Mouse (Mus musculus) urinary bladder, postnatal 10 days (tissue): ENCODE measurements around the gene Nfe2l2.
A peak's percentile ranks its signal among the peaks of the same experiment; 100 is the strongest.

ENCODE experiments used
- DNase-seq: peaks from one replicate; pipeline ENCODE4 v3.0.0; 2022; ENCODE audit warnings: low spot score

Nfe2l2 gene

DNA sequence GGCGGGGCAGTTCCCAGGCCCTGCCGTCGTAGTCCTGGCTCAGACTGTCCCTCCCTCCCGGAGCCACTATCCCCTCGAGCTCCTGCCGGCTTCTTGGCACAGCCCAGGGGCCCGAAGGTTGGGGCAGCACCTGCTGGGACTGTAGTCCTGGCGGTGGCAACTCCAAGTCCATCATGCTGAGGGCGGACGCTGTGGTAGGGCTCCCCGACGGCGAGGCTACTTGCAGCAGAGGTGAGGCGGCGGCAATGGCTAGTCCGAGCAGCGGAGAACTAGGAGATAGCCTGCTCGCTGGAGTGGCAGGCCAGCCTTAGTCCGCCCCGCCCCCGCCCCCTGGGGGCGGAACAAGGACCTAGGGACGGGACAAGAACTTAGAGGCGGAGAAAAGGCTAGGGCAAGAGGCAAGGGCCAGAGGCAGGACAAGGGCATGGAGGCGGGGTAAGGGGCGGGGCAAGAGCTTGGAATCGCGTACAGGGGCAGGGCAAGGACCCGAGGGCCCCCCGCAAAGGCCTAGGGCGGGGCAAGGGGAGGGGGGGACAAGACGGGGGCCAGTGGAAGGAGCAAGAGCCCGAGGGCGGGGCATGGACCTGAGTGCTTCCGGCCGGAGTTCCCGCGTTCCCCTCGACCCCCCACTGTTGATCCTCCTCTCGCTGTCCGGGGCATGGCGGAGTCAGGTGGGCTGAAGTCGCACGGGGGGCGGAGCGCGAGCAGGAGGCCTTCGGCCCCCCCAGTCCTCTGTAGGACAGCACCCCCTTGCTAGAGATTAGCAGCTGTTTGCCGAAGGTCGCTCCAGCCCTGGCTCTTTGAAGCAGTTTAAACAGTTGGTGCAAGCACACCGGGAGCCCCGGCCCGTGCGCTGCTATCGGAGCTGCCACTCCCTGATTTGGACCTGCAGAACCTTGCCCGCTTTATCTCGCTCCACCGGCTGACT, at the start of gene Nfe2l2:
Gene Nfe2l2, minus strand, starts transcription at position 408 of the 928 bp plus-strand sequence.
- peak; percentile 94 for DNase-seq

DNA sequence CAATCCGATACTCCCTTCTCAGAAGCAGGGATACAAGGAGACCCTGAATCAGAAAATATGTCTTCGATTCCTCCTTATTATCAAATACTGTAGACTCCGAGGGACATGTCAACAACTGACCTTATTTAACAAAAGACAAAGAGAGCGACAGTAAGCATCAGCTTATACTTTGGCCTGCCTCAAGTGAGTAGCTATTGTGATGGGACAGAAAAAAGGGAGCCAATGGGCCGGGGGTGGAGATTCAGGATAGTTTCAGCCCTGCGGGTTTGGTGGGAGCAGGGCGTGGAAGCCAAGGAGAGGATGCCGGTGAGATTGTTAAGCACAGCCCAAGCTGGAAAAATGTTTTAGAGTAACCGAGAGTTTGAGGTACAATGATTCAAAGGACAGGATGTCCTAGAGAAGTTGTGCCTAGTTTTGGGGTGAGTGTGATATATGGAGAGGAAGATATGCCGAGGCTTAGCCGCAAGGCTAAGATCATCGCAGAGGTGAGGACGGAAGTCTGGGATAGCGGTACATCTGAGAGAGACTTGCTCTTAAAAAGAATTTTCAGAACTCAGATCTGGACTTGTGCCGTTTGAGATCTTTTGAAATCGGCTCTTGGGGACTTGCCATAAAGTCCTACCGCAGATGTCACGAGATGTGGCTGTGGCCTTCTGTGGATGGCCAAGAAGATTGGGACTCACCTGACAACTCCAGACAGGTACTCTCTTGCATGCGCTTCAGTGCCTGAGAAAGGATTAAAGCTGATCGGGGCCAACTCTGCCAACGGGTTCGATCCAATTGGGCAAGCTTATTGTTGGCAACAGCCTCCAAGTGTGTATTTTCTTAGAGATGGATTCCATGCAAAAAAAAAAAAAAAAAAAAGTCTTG, 48.1 kb upstream of the Nfe2l2 start:
- no peak for DNase-seq

DNA sequence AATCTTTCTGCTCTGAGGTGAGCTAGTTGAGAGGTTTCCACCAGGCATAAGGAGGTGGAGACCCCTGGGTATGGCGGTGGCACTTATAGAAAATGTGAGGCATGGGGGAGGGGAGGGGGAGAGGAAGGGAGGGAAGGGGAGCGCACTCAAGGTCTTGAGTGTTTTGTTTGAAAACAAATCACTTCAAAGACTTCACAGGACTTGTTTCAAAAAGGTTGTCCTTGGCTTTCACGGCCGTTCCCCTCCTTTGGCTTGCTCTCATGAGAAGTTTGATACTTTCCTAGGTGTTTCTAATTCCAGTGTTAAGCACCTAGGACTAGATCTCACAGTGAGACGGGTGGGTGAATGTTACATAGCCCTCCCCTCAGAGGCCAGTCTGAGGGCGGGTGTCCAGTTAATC, 47.5 kb upstream of the Nfe2l2 start:
- DNase-seq: no peak

DNA sequence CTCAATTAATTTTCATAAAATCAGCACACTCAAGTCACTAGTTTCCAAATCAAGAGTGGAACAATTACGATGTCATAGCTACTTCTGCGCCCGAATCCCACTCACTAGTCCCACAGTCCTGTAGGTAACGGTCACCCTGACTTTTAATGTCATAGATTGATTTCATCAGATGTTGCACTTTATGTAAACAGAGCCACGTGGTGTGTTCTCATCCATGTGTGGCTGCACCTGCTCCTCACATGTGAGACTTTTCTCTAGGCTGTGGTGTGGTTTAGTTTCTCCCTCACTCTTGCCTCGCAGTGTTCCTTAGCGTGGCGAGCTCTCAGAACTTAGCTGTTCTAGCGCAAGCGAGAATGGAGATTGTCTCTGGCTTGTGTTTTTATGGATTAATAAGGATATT, 46.4 kb upstream of the Nfe2l2 start:
- DNase-seq: no peak

DNA sequence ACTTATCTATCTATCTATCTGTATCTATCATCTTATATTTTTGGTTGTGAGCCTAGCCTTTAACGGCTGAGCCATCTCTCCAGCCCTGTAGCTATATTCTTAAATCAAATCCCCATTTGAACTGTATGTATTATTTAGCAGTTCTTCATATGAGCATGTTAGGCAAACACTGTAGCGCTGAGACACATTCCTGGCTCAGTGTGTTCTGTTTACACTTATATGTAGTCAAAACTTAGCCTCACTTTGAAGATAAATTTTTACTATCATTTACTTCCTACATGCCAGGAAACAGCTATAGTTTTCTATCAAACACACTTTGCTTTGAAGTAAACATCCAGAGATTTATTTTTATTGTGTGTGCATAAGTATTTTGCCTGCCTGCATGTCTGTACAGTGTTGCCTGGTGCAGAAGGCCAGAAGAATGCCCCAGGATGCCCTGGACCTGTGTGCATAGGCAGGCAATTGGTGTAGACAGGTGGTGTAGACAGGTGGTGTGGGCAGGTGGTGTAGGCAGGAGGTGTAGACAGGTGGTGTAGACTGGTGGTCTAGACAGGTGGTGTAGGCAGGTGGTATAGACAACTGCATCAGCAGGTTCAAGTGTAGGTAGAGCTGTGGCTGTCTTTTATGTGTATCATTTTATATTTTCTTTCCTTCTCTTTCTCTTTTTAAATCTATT, 45.7 kb upstream of the Nfe2l2 start:
- no peak for DNase-seq

DNA sequence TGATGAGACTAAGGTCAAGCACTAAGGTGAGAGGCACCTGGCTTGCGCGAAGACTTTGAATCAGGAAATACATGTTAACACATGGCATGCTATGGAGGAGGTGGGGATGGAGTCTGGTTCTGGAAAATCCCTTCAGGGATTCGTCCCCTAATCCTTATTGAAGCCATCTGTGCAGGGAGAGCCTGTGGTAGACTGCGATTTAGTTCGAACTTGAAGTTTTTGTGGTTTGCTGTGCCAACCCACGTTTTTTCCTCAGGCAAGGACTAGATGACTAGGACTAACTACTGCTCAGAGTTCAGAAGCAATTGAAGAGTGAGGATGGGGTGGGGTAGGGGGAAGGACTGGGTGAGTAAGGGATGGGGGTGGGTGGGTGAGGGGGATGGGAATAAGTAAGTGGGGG, 44.4 kb upstream of the Nfe2l2 start:
- DNase-seq: no peak

DNA sequence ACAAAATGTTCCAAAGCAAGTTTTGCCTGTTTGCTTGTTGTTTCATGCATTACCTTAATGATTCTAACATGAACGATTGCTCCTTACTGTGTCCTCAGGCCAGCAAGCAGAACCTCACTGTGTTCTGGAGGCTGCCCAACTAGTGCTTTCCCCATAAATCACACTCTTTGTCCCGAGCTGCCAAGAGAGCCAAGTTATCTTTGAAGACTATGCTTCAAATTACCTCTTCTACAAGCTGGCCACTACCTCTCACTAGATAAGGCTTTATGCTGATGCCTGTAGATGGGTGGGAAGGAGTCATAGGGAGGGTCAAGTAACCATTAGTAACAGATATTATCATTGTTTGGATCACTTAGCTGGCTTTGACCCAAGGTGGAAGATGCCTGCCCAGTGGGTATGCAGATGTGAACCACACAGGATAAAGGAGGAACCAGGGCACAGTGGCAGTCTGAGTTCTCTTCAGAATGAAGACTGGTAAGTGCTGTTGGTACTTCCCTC, 32.6 kb upstream of the Nfe2l2 start:
- DNase-seq: no peak

DNA sequence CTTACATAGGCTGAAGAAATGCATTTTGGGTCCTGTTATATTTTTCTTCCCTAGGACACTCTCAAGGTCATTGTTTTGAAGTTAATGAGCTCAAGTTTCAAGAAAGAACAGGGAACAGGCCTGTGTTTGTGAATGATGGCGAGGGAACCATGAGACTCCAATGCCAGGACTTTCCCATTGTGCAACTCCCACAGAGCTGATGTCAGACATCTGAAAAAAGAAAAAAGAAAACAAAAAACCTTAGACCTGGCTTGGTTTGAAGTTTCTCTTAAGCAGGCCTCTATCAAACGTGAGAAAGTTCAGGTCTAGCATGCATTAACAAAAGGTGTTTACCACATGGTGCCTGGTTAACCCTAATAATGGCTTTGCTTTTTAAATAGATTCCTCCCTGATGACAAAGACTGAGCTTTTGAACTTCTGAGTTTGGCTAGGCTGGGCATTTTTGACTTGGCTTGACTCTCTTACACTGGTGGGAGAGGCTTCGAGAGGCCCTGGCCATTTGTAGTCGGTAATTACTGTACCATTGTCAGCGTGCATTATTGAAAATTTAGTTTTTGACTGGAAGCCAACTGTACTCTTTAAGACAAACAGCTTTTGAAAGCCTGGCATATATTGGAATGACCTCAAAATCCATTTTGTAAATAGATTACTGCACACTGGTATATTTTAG, 29.9 kb upstream of the Nfe2l2 start:
- no peak for DNase-seq

DNA sequence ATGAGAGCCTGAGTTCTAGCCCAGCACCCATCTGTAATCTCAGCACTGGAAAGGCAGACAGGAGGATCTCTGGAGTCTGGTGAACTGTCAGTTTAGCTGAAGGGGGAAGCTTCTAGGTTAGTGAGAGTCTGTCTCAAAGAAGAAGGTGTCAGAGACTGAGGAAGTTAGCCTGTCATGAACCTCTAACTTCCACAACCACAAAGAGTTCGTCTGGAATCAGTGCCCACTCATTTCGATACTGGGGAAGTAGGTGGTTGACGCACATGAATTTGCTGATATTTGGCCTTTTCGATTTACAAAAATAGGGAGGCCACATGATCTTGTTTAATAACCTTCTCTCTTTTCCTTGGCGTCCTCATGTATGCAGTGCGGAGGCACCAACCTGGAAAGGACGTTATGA, 28.7 kb upstream of the Nfe2l2 start:
- no peak for DNase-seq

DNA sequence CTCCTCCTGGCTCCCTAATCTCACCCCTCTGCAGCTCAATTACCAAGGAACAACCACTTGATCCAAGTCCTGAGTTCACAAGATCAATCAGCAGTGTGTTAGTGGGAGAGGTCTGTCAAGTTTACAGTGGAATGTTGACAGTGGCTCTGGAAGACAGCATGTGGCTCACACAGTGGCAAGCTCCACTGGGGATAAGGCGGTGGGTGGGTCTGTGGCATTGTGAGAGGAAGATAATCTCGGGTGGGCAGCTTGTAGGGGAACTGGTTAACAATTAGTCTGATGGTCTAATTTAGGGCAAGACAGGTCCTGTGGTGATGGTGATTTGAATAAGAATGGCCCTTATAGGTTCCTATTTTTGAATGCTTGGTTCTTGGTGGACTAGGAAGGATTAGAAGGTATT, 27.5 kb upstream of the Nfe2l2 start:
- DNase-seq: no peak

DNA sequence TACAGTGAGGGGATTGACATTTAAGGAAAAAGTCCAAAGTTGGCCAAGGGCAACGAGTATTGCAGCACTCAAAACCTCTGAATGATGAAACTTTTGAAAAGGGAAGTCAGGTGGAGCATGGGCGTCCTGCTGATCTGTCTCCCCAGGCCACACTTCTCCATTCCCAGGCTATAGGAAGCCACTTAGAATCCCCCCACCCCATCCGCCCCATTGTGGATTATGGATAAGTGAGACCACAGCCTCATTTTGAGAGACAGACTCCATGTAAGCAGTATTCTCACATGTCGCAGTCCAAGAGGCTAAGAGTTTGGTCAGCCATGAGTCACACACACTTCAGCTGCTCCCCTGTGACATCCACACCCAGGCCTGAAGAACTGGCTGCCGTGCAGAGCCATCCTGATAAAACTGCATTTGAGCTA, 26.8 kb upstream of the Nfe2l2 start:
- DNase-seq: no peak

DNA sequence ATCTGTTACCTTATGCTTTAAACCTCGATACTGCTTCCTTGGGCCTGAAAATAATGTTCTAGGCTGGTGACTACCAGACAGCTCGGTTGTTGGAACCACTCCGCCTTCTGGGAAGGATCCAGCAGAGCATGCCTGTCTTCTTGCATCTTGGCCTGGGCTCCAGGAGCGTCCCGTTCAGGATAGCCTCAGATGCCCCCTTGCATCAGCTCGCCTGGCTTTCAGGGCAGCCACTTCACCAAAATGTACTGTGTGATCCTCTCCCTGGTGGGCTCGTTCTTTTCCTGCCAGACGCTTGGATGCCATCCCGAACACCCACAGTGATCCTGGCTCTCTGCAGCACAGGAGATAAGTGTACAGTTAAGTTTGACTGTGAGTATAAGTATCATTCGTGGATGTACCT, 25.6 kb upstream of the Nfe2l2 start:
- no peak for DNase-seq

DNA sequence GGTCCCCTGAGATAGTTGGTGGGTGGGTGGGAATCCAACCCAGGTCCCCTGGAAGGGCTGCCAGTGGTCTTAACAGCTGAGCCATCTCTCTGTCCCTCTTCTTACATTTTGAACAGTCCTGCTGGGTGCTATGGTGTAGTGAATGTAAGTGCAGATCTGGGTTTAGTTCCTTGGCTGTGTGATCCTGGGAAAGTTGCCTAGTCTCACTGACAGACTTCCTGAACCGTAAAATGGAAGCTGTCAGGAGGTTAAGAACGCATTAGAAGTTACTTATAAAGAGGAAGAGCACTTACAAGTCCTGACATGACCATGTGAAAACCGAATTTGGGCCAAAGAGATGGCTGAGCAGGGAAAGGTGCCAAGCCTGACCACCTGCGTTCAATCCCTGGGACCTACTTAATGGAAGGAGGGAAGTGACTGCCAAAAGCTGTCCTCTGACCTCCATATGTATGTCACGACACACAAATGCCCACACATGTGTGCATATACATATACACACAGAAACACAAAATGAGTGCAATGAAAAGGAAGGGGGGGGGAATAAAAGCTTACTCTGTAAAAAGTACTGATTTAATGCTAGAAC, 20.5 kb upstream of the Nfe2l2 start:
- no peak for DNase-seq

DNA sequence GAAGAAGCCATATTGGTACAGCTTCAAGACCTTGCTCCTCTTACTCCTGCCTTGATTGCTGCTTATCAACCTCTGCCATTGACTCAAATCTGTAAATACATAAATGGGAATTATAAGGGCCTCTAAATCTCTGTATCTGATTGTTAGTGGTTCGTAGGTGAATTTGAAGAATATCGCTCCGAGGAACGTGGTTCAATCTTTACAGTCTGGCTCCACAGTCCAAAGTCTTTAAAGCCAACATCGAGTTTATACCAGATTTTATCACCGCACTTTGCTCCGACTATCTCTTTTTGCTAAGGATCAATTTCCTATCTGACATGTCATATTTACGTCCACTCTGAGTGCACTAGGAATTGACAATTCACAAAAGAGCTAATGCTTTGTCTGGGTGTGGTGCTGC, 19.0 kb upstream of the Nfe2l2 start:
- no peak for DNase-seq

DNA sequence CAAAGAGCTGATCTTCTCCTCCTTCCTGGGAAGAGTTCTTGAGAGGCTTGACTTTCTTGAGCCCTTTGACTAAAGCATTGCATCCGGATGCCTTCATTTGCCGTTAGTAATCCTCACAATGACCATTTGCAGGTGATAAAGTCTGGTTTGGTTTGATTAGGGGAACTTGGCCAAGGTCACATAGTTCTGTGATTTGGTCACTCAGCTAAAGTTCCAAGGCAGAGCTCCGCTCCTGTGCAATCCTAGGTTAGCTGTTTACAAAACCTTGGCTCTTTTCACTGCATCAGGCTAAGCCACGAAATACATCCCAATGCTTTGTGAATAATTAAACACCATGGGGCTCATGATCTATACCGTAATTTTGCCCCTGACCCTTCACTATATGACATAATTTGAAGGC, 18.5 kb upstream of the Nfe2l2 start:
- DNase-seq: no peak

DNA sequence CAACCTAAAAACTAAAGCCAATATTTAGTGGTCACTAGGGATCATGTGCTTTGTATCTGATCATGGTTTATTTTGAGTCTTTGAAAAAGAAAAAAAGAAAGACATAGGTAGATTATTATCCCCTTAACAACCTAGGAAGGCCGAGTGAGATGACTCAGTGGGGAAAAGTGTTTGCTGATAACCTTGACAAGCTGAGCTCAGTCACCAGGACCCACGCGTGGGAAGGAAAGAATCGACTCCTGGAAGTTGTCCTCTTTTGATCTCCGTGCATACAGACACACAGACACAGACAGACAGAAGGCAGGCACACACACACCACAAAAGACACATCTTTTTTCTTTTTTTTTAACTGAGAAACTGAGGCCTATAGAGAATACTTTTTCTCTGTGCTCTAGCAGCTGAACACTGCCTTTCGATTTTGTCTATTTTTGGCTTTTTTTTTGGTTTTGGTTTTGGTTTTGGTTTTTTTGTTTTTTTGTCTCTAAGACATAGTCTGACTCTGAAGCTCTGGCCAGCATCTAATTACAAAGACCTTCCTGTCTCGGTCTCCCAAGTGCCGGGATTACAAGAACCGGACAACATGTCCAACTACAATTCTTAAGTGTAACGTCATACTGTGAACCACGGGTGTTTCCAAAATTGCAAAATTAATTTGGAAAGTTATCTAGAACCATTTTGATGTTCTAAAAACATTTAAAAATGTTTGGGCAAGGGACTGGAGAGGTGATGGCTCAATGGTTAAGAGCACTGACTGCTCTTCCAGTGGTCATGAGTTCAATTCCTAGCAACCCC, 16.0 kb upstream of the Nfe2l2 start:
- no peak for DNase-seq

DNA sequence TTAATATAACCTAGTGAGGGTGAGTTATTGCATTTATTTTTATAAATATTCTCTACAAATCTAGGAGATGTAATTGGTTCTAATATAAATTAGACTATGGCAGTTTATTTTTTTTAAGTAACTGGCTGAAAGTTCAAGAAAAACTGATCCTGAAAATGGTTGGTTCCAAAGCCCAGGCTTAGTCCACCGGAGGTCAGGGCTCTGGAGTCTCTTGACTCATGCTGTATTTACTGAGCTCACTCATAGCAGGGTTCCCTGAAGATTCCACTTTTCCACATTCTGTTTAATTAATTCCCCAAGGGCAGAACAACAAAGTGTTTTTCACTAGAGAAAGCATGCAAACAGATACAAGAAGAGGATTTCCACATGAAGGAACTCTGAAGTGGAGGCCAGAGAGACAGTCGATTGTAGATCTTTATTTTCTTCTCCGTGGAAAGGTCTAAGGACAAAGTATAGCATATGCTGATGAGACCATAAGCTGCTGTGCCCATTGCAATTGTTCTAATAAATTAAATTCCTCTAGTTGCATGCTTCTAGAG, 15.0 kb upstream of the Nfe2l2 start:
- DNase-seq: no peak

DNA sequence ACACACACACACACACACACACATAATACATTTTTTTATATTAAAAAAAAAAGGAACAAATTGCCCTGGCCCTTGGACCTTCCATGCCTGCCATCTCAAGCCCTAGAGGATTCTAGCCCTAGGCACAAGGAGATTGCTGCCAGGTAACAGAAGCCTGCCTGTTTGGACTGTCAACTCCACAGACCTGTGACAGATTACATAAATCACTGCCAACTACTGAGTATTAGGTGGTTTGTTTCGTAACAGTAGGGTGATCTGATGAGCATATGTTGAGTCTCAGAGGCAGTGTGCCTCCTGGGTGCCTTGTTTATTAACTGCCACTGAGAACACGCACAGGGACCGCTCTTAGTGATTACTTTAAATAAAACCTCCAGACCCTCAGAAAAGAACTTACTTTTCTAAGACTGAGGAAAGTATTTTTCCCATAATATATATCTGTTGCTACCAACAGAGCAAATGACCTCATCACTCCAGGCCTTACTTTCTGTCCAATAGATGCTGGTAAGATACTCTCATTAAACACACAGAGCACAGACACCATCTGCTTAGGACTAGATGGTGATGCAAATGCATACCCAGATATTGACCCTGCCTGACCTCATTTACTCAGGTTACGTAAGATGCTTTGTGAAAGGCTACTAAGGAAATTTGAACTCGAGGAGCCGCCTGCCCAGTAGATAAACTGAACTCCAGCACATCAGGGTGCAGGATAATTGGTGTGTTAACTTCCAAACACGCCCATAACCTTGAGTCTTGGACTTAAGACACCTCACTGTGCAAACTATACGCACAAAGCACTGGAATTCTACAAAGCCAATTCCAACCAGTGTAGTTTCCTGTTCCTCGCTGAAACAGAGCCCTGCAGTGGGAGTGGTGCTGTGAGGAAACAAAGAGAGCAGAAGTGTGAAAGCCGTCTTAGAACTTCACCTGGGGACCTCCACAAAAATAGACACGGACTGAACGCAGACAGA, 11.9 kb upstream of the Nfe2l2 start:
- no peak for DNase-seq

DNA sequence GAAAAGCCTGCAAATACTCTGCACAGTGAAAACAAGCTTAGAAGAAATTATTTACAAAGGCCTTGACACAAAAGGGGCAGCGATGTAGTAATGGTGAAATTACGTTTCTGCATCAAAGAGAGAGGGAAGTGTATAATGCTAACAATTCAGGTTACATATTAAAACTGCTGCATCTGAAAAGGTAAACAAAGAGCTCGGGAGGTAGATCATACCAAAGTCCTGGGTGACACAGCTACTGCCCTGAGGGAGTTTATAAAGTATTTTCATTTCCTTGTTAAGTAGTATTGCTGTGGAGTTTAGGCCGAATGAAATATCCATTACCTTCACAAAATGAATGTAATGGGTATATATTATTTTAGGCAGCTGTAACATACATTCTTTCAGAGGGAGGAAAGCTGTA, 10.3 kb upstream of the Nfe2l2 start:
- no peak for DNase-seq
